Mouse (Mus musculus) heart, embryonic 14.5 days (tissue): ENCODE measurements around the gene Nexn. TPM values are rescaled to one million over a fixed set of nuclear protein-coding genes. Genes with fewer than 3 reads are reported as not detected.

Source experiments
- ATAC-seq: fragments of 200-750 bp; cut with Nextera tagmentation; 2 replicates; pipeline ENCODE4 v1.8.0; 2017; ENCODE audit warnings: low read depth, moderate TSS enrichment; ENCODE audit not compliant: insufficient number of reproducible peaks, insufficient read depth, low FRiP score
- H3K27ac ChIP-seq, 2 experiments: fragments of 200-500 bp in 1 of 2; fragments of 300-500 bp in 1 of 2; sonication (generic) in 1 of 2; replicated peaks in 1 of 2; 2 replicates each; pipeline ENCODE4 v1.5.1; 2012 to 2014; ENCODE audit warnings: low read depth in 2 of 2, low read length in 2 of 2, control low read depth in 1 of 2, mild to moderate bottlenecking in 1 of 2, mixed read lengths in 1 of 2; ENCODE audit not compliant: control insufficient read depth in 1 of 2, insufficient read depth in 1 of 2
- H3K27me3 ChIP-seq: fragments of 300-500 bp; sonication (generic); 2 replicates; pipeline ENCODE4 v1.6.1; 2014; ENCODE audit warnings: mild to moderate bottlenecking, low read length, control low read depth; ENCODE audit not compliant: control insufficient read depth, insufficient read depth
- H3K36me3 ChIP-seq: fragments of 300-500 bp; sonication (generic); 2 replicates; pipeline ENCODE4 v1.6.1; 2014; ENCODE audit warnings: mild to moderate bottlenecking, control low read depth, low read length, mixed read lengths; ENCODE audit not compliant: control insufficient read depth, insufficient read depth
- H3K4me1 ChIP-seq, 2 experiments: fragments of 200-500 bp in 1 of 2; fragments of 300-500 bp in 1 of 2; sonication (generic) in 1 of 2; 2 replicates each; pipeline ENCODE4 v1.6.1; 2012 to 2014; ENCODE audit warnings: low read length in 2 of 2, control low read depth in 1 of 2, mixed read lengths in 1 of 2; ENCODE audit not compliant: control insufficient read depth in 2 of 2, insufficient read depth in 2 of 2
- H3K4me2 ChIP-seq: fragments of 300-500 bp; sonication (generic); 2 replicates; pipeline ENCODE4 v1.6.1; 2014; ENCODE audit warnings: mild to moderate bottlenecking, low read length
- H3K4me3 ChIP-seq, 2 experiments: fragments of 200-500 bp in 1 of 2; fragments of 300-500 bp in 1 of 2; sonication (generic) in 1 of 2; 2 replicates each; pipeline ENCODE4 v1.5.1; 2012 to 2014; ENCODE audit warnings: low read length in 2 of 2, mild to moderate bottlenecking in 2 of 2, control low read depth in 1 of 2, low read depth in 1 of 2, moderate library complexity in 1 of 2; ENCODE audit not compliant: control insufficient read depth in 1 of 2, insufficient read depth in 1 of 2
- H3K9ac ChIP-seq: fragments of 300-500 bp; sonication (generic); 2 replicates; pipeline ENCODE4 v1.6.1; 2014; ENCODE audit warnings: mild to moderate bottlenecking, low read length
- H3K9me3 ChIP-seq: fragments of 300-500 bp; sonication (generic); 2 replicates; pipeline ENCODE4 v1.6.1; 2016; ENCODE audit warnings: low read length, control low read depth; ENCODE audit not compliant: control insufficient read depth
- WGBS: fragments of 180-500 bp; shearing (Covaris S2); extraction: QIAGEN DNeasy Blood & Tissue Kit; methylation state at CpG from one replicate; pipeline ENCODE4 v1.1.7; 2014; 5-methylcytosine and 5-hydroxymethylcytosine counted together
- polyA plus RNA-seq: library from polyadenylated mRNA; unstranded; fragments of >200 nt; fragmentation: Nextera tagmentation; extraction: Ambion mirVana; gene quantifications from 2 replicates; pipeline ENCODE4 v1.2.1, GENCODE M21; 2014

The Nexn gene
- polyA plus RNA-seq, 1 experiment from 2014 or later: 238 TPM

- Histone ChIP-seq H3K4me3 (no peak overlapping the region), H3K27me3 (no peaks in the 10 kb centered on the region), H3K27ac (no peak overlapping the region), H3K36me3 (peaks cover 50% of the 10 kb centered on the region), H3K4me2 (no peak overlapping the region), H3K9ac (no peak overlapping the region), H3K4me1 (peaks cover 11 to 12% of the 10 kb centered on the region in 2 experiments), H3K9me3 (no peaks in the 10 kb centered on the region)
- WGBS: 87% methylated on average over 17 of the region's 17 CpGs
- no peak for ATAC-seq
Measured at GRCm38 (mm10) chr3:152290175-152290798, 24.1 kb upstream of the Nexn start.

GRCm38 (mm10) chr3:152288740-152289139, 22.6 kb upstream of the Nexn start:
- WGBS: 86% methylated on average over 4 of the region's 4 CpGs
- Histone ChIP-seq H3K36me3 (peaks cover 60% of the 10 kb centered on the region), H3K9me3 (no peaks in the 10 kb centered on the region), H3K27me3 (no peaks in the 10 kb centered on the region), H3K27ac (no peak overlapping the region), H3K4me3 (no peak overlapping the region), H3K4me1 (peaks cover 6 to 7% of the 10 kb centered on the region in 2 experiments), H3K4me2 (no peak overlapping the region), H3K9ac (no peak overlapping the region)
- no peak for ATAC-seq

- WGBS: 91% methylated on average over 5 of the region's 5 CpGs
- Histone ChIP-seq H3K4me1 (peaks cover 3% of the 10 kb centered on the region in 2 experiments), H3K27ac (no peak overlapping the region), H3K4me3 (no peak overlapping the region), H3K9me3 (no peaks in the 10 kb centered on the region), H3K27me3 (no peaks in the 10 kb centered on the region), H3K36me3 (peaks cover 63% of the 10 kb centered on the region), H3K4me2 (no peak overlapping the region), H3K9ac (no peak overlapping the region)
- no peak for ATAC-seq
Measured at GRCm38 (mm10) chr3:152288276-152288675, 22.1 kb upstream of the Nexn start.

GRCm38 (mm10) chr3:152287810-152288209, 21.7 kb upstream of the Nexn start:
- Histone ChIP-seq H3K4me3 (no peak overlapping the region), H3K27ac (no peak overlapping the region), H3K4me1 (no peaks in the 10 kb centered on the region), H3K27me3 (no peaks in the 10 kb centered on the region), H3K4me2 (no peak overlapping the region), H3K9me3 (no peaks in the 10 kb centered on the region), H3K36me3 (peaks cover 67% of the 10 kb centered on the region), H3K9ac (no peak overlapping the region)
- 79% methylated on average over 9 of the region's 9 CpGs for WGBS
- no peak for ATAC-seq

- H3K4me1 ChIP-seq: no peaks in the 10 kb centered on the region
- peaks cover 63% of the 10 kb centered on the region for H3K36me3 ChIP-seq
- WGBS: 85% methylated on average over 5 of the region's 5 CpGs
Measured at GRCm38 (mm10) chr3:152284759-152285158, 18.6 kb upstream of the Nexn start.

GRCm38 (mm10) chr3:152284306-152284705, 18.2 kb upstream of the Nexn start:
- Histone ChIP-seq H3K27ac (no peak overlapping the region), H3K36me3 (peaks cover 62% of the 10 kb centered on the region), H3K4me1 (no peaks in the 10 kb centered on the region), H3K27me3 (no peaks in the 10 kb centered on the region), H3K9me3 (no peaks in the 10 kb centered on the region), H3K9ac (no peak overlapping the region), H3K4me3 (no peak overlapping the region), H3K4me2 (no peak overlapping the region)
- WGBS: 100% methylated on average over 1 of the region's 1 CpGs
- no peak for ATAC-seq

More at GRCm38 (mm10) chr3:152284759-152285158, 18.6 kb upstream of the Nexn start:
- ATAC-seq: no peak
- Histone ChIP-seq H3K27me3 (no peaks in the 10 kb centered on the region), H3K9ac (no peak overlapping the region), H3K4me3 (no peak overlapping the region), H3K27ac (no peak overlapping the region), H3K9me3 (no peaks in the 10 kb centered on the region), H3K4me2 (no peak overlapping the region)

- no peaks in the 10 kb centered on the region for H3K9me3 ChIP-seq
- no peak overlapping the region for H3K27ac ChIP-seq
- peaks cover 45% of the 10 kb centered on the region for H3K36me3 ChIP-seq
- H3K4me2 ChIP-seq: no peak overlapping the region
- WGBS: 36% methylated on average over 3 of the region's 3 CpGs
- H3K9ac ChIP-seq: no peak overlapping the region
- peaks cover 0 to 5% of the 10 kb centered on the region in 2 experiments; a peak in 1 of 4 replicates for H3K4me1 ChIP-seq
- H3K27me3 ChIP-seq: no peaks in the 10 kb centered on the region
- ATAC-seq: no peak
- H3K4me3 ChIP-seq: no peak overlapping the region
Measured at GRCm38 (mm10) chr3:152282126-152282525, 16.0 kb upstream of the Nexn start.

GRCm38 (mm10) chr3:152278431-152278830, 12.3 kb upstream of the Nexn start:
- Histone ChIP-seq H3K4me1 (peaks cover under 1 to 7% of the 10 kb centered on the region in 2 experiments; a peak in 2 of 4 replicates), H3K9ac (peak overlapping the region; percentile 25; the same call in 1 of the 2 replicates), H3K4me3 (no peak overlapping the region), H3K36me3 (peaks cover 29% of the 10 kb centered on the region), H3K27ac (peak overlapping the region; percentile 16 to 61; a peak in 2 of 4 replicates), H3K9me3 (no peaks in the 10 kb centered on the region), H3K4me2 (no peak overlapping the region), H3K27me3 (no peaks in the 10 kb centered on the region)
- 30% methylated on average over 2 of the region's 2 CpGs for WGBS
- ATAC-seq: no peak
